Mouse (Mus musculus): Measurements from ENCODE around the gene Lonrf2. TPM values are rescaled to one million over a fixed set of nuclear protein-coding genes. Genes with fewer than 3 reads are reported as not detected.

Gene Lonrf2
- polyA plus RNA-seq, 1 experiment from 2014 or later: 8.0 TPM

DNA sequence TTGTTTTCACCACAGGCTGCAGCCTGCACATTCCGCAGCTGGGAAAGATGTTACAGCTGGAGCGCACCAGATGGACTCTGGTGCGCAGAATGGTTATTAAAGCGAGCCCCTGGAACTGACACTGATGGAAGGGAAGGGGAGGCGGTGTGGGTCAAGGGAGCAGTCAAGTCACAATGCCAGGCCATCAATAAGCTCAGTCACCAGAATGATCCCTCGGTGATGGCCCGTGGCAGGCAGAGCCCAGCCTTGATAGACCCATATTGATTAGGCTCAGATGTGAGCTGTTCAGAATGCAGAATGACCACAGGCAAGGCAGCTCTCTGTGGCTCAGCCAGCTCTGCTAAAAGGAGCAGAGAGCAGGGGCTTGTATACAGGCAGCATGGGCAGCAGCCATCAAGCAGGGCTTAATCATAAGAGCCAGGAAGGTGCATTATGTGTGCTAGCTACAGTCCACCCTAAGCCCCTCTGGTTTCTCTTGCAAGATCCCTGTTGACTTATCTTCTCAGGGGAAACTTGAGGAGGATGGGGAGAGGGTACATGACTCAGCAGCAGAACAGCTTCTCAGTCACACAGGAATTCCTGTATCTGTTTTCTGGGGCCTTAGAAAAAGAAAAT lies 46.4 kb downstream of the Lonrf2 start:
- no peaks in the 10 kb centered on the region for H3K9me3 ChIP-seq
- WGBS: 12% methylated on average over 7 of the region's 7 CpGs
- H3K4me1 ChIP-seq: peaks cover 18% of the 10 kb centered on the region
- H3K4me3 ChIP-seq: no peak overlapping the region
- H3K4me2 ChIP-seq (replicated peaks): no peak overlapping the region
- no peak overlapping the region for H3K9ac ChIP-seq
- no peak overlapping the region for H3K27ac ChIP-seq
- ATAC-seq (ENCODE audit: low FRiP score, low read depth): peak; percentile 48; the same call in 1 of the 2 replicates
- H3K27me3 ChIP-seq (replicated peaks): no peaks in the 10 kb centered on the region
- no peaks in the 10 kb centered on the region; the same call in 1 of the 2 replicates for H3K36me3 ChIP-seq

GRCm38 (mm10) chr1:38788904-38789303 lies 47.6 kb downstream of the Lonrf2 start:
- H3K36me3 ChIP-seq: no peaks in the 10 kb centered on the region; the same call in 1 of the 2 replicates
- H3K9me3 ChIP-seq: no peaks in the 10 kb centered on the region
- no peak overlapping the region for H3K4me3 ChIP-seq
- no peak overlapping the region for H3K4me2 ChIP-seq (replicated peaks)
- H3K4me1 ChIP-seq: peaks cover 18% of the 10 kb centered on the region
- no peaks in the 10 kb centered on the region for H3K27me3 ChIP-seq (replicated peaks)
- no peak for ATAC-seq (ENCODE audit: low FRiP score, low read depth)
- H3K9ac ChIP-seq: no peak overlapping the region
- 66% methylated on average over 3 of the region's 3 CpGs for WGBS
- H3K27ac ChIP-seq: no peak overlapping the region

DNA sequence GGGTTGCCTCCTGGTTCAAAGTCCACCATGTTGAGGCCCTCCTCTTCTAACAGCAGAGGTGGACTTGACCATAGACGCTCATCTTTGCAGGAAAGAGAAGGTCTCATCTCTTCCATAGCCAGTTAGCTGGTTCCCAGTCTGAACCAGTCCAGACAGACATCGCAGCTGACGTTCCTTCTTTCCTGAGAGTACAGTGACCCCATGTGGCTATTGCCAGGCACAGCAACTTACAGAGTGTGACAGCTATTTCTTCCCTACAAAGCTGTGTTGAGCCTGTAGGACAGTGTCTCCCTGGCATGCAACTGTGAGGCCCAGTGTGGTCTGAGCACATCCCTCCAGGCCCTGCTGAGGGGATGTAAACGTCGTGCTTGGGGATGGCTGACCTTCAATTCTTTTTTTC lies 49.1 kb downstream of the Lonrf2 start:
- Histone ChIP-seq H3K4me2 (replicated peaks) (no peak overlapping the region), H3K27ac (no peak overlapping the region), H3K27me3 (replicated peaks) (no peaks in the 10 kb centered on the region), H3K9ac (no peak overlapping the region), H3K4me1 (peaks cover 18% of the 10 kb centered on the region), H3K4me3 (no peak overlapping the region), H3K36me3 (no peaks in the 10 kb centered on the region; the same call in 1 of the 2 replicates), H3K9me3 (no peaks in the 10 kb centered on the region)
- WGBS: 4% methylated on average over 5 of the region's 5 CpGs
- peak; percentile 47; the same call in 1 of the 2 replicates for ATAC-seq (ENCODE audit: low FRiP score, low read depth)

DNA sequence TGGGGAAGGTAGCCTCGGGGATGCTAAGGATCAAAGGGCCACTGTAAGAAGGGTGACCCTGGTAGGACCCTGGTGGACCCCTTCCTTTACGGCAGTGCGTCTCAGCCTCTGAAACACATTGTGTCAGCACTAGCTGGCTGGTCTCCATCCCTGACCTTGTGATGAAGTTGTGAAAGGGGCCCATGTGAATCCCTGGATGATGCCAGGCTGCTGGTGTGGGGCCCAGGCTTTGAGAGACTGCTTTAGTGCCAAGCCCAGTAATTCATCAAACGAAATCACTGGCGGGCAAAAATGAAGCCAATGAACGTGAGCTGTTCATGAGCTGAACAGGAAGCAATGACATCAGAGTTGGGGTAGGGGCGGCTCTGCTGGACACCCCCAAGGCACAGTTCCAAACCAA lies 50.2 kb downstream of the Lonrf2 start:
- no peak for ATAC-seq (ENCODE audit: low FRiP score, low read depth)
- 68% methylated on average over 7 of the region's 7 CpGs for WGBS
- no peaks in the 10 kb centered on the region for H3K9me3 ChIP-seq
- H3K4me3 ChIP-seq: no peak overlapping the region
- H3K4me2 ChIP-seq (replicated peaks): no peak overlapping the region
- no peak overlapping the region for H3K27ac ChIP-seq
- no peaks in the 10 kb centered on the region for H3K27me3 ChIP-seq (replicated peaks)
- H3K4me1 ChIP-seq: peaks cover 18% of the 10 kb centered on the region
- H3K9ac ChIP-seq: no peak overlapping the region
- H3K36me3 ChIP-seq: no peaks in the 10 kb centered on the region

DNA sequence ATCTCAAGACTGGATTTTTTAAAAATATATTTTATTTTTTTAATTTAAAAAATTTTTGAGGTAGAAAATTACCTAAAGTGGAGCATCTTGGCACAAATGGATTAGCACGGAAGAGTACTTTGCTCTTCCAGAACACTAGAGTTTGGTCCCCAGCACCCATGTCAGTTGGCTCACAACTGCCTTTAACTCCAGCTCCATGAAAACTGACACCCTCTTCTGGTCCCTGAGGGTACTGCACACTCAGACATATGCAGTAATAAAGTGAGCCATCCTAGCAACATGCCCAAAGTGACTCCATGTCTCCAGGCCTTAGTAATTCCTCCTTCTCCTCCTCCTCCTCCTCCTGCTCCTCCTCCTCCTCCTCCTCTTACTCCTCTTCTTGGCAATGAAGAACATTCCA lies 58.2 kb downstream of the Lonrf2 start:
- H3K4me1 ChIP-seq: no peaks in the 10 kb centered on the region
- H3K4me3 ChIP-seq: no peak overlapping the region
- H3K27ac ChIP-seq: no peak overlapping the region
- H3K36me3 ChIP-seq: no peaks in the 10 kb centered on the region
- H3K27me3 ChIP-seq (replicated peaks): no peaks in the 10 kb centered on the region
- H3K9me3 ChIP-seq: no peaks in the 10 kb centered on the region
- H3K4me2 ChIP-seq (replicated peaks): no peak overlapping the region
- WGBS: 98% methylated on average over 1 of the region's 1 CpGs
- no peak overlapping the region for H3K9ac ChIP-seq
- ATAC-seq (ENCODE audit: low FRiP score, low read depth): no peak

GRCm38 (mm10) chr1:38777500-38777899 lies 59.0 kb downstream of the Lonrf2 start:
- H3K4me2 ChIP-seq (replicated peaks): no peak overlapping the region
- no peaks in the 10 kb centered on the region for H3K9me3 ChIP-seq
- no peak overlapping the region for H3K9ac ChIP-seq
- no peaks in the 10 kb centered on the region for H3K36me3 ChIP-seq
- H3K27me3 ChIP-seq (replicated peaks): no peaks in the 10 kb centered on the region
- no peak for ATAC-seq (ENCODE audit: low FRiP score, low read depth)
- 86% methylated on average over 7 of the region's 7 CpGs for WGBS
- no peaks in the 10 kb centered on the region for H3K4me1 ChIP-seq
- no peak overlapping the region for H3K27ac ChIP-seq
- H3K4me3 ChIP-seq: no peak overlapping the region

DNA sequence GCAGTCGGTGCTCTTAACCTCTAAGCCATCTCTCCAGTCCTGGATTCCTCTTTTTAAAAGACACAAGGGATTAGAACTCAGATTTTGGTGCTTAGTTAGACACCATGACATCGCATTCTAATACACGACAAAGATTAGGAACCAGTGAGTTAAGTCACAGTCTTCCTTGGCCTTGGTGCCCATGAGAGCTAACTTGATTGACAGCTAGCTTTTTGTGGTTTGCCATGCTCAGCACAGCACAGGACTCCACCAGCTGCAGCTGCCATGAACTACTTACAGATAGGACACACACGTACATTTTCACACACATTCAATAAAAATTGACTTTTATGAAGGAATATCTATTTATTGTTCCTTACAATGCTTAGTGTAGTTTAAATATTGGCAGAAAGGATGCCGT lies 60.8 kb downstream of the Lonrf2 start:
- H3K36me3 ChIP-seq: no peaks in the 10 kb centered on the region
- no peak overlapping the region for H3K27ac ChIP-seq
- H3K4me3 ChIP-seq: no peak overlapping the region
- no peaks in the 10 kb centered on the region for H3K9me3 ChIP-seq
- no peaks in the 10 kb centered on the region for H3K27me3 ChIP-seq (replicated peaks)
- 92% methylated on average over 5 of the region's 5 CpGs for WGBS
- no peak overlapping the region for H3K9ac ChIP-seq
- ATAC-seq (ENCODE audit: low FRiP score, low read depth): no peak
- H3K4me2 ChIP-seq (replicated peaks): no peak overlapping the region
- H3K4me1 ChIP-seq: no peaks in the 10 kb centered on the region

- no peak overlapping the region for H3K4me2 ChIP-seq (replicated peaks)
- H3K4me3 ChIP-seq: no peak overlapping the region
- no peaks in the 10 kb centered on the region for H3K27me3 ChIP-seq (replicated peaks)
- no peak overlapping the region for H3K9ac ChIP-seq
- H3K4me1 ChIP-seq: peaks cover 16% of the 10 kb centered on the region; the same call in 1 of the 2 replicates
- H3K9me3 ChIP-seq: no peaks in the 10 kb centered on the region
- ATAC-seq (ENCODE audit: low FRiP score, low read depth): no peak
- no peaks in the 10 kb centered on the region for H3K36me3 ChIP-seq
- no peak overlapping the region for H3K27ac ChIP-seq
- WGBS: 75% methylated on average over 3 of the region's 3 CpGs
These were observed 65.8 kb downstream of the Lonrf2 start for GRCm38 (mm10) chr1:38770676-38771075.

GRCm38 (mm10) chr1:38769920-38770319 lies 66.6 kb downstream of the Lonrf2 start:
- no peaks in the 10 kb centered on the region for H3K9me3 ChIP-seq
- WGBS: 17% methylated on average over 6 of the region's 6 CpGs
- no peak for ATAC-seq (ENCODE audit: low FRiP score, low read depth)
- H3K4me2 ChIP-seq (replicated peaks): no peak overlapping the region
- peaks cover 16% of the 10 kb centered on the region; the same call in 1 of the 2 replicates for H3K4me1 ChIP-seq
- no peak overlapping the region for H3K4me3 ChIP-seq
- no peak overlapping the region for H3K27ac ChIP-seq
- H3K9ac ChIP-seq: no peak overlapping the region
- H3K36me3 ChIP-seq: no peaks in the 10 kb centered on the region
- no peaks in the 10 kb centered on the region for H3K27me3 ChIP-seq (replicated peaks)

- peaks cover 20% of the 10 kb centered on the region; the same call in 1 of the 2 replicates for H3K4me1 ChIP-seq
- no peaks in the 10 kb centered on the region for H3K9me3 ChIP-seq
- no peaks in the 10 kb centered on the region for H3K27me3 ChIP-seq (replicated peaks)
- H3K4me2 ChIP-seq (replicated peaks): peak overlapping the region; percentile 46
- H3K36me3 ChIP-seq: no peaks in the 10 kb centered on the region
- H3K27ac ChIP-seq: no peak overlapping the region
- H3K4me3 ChIP-seq: no peak overlapping the region
- WGBS: 8% methylated on average over 11 of the region's 11 CpGs
- ATAC-seq (ENCODE audit: low FRiP score, low read depth): peak; percentile 79
- no peak overlapping the region for H3K9ac ChIP-seq
These were observed 68.7 kb downstream of the Lonrf2 start for GRCm38 (mm10) chr1:38767812-38768211.

- Histone ChIP-seq H3K36me3 (no peaks in the 10 kb centered on the region), H3K4me1 (peaks cover 20% of the 10 kb centered on the region; the same call in 1 of the 2 replicates), H3K27me3 (replicated peaks) (no peaks in the 10 kb centered on the region), H3K27ac (peak overlapping the region; percentile 43; the same call in 1 of the 2 replicates), H3K4me3 (peak overlapping the region; percentile 9; the same call in 1 of the 2 replicates), H3K9me3 (no peaks in the 10 kb centered on the region), H3K9ac (no peak overlapping the region), H3K4me2 (replicated peaks) (peak overlapping the region; percentile 46)
- 14% methylated on average over 18 of the region's 18 CpGs for WGBS
- ATAC-seq (ENCODE audit: low FRiP score, low read depth): peak; percentile 94
These were observed 69.6 kb downstream of the Lonrf2 start for GRCm38 (mm10) chr1:38766661-38767572.

- Histone ChIP-seq H3K9ac (no peak overlapping the region), H3K4me2 (replicated peaks) (peak overlapping the region; percentile 46; the same call in 1 of the 2 replicates), H3K9me3 (no peaks in the 10 kb centered on the region), H3K27me3 (replicated peaks) (no peaks in the 10 kb centered on the region), H3K4me1 (peaks cover 20% of the 10 kb centered on the region; the same call in 1 of the 2 replicates), H3K27ac (no peak overlapping the region), H3K36me3 (no peaks in the 10 kb centered on the region), H3K4me3 (no peak overlapping the region)
- 29% methylated on average over 4 of the region's 4 CpGs for WGBS
- no peak for ATAC-seq (ENCODE audit: low FRiP score, low read depth)
These were observed 70.3 kb downstream of the Lonrf2 start for GRCm38 (mm10) chr1:38766254-38766653.
